Comparison of ENCODE assay signal across 19 mouse cellular contexts in genomic region chr14:9227670-9228069, GRCm38 (mm10).
"Had no signal": no experiment of that assay in that cellular context is flagged by ENCODE, and none has a peak within 500 bp of the region (broad histone marks: within the 10 kb centered on the region; RNA-seq: fewer than 3 reads in every experiment).

No protein-coding gene starts in this region.

- H3K27ac ChIP-seq: kidney, embryonic 15.5 days; left cerebral cortex, adult 2 months; limb, embryonic 12.5 days; liver, embryonic 13.5 days; lung, embryonic 15.5 days; macrophage; midbrain, embryonic 12.5 days; neural tube, embryonic 15.5 days had no signal

- ATAC-seq: liver, postnatal 0 days; midbrain, embryonic 16.5 days had no signal

- H3K4me1 ChIP-seq: kidney, embryonic 15.5 days; limb, embryonic 12.5 days; liver, embryonic 13.5 days; lung, embryonic 15.5 days; megakaryocyte, embryonic 14.5 days; midbrain, embryonic 12.5 days; neural tube, embryonic 15.5 days had no signal

- H3K4me2 ChIP-seq: kidney, embryonic 15.5 days; limb, embryonic 12.5 days; liver, embryonic 13.5 days; lung, embryonic 15.5 days; midbrain, embryonic 12.5 days; neural tube, embryonic 15.5 days had no signal

- H3K36me3 ChIP-seq: kidney, embryonic 15.5 days; limb, embryonic 12.5 days; liver, embryonic 13.5 days; lung, embryonic 15.5 days; midbrain, embryonic 12.5 days; neural tube, embryonic 15.5 days had no signal

- H3K27me3 ChIP-seq: kidney, embryonic 15.5 days; limb, embryonic 12.5 days; liver, embryonic 13.5 days; lung, embryonic 15.5 days; megakaryocyte, embryonic 14.5 days; midbrain, embryonic 12.5 days; neural tube, embryonic 15.5 days had no signal

- H3K4me3 ChIP-seq: kidney, embryonic 15.5 days; left cerebral cortex, adult 2 months; limb, embryonic 12.5 days; liver, embryonic 13.5 days; lung, embryonic 15.5 days; megakaryocyte, embryonic 14.5 days; midbrain, embryonic 12.5 days; myocyte; neural tube, embryonic 15.5 days had no signal

- H3K9ac ChIP-seq: kidney, embryonic 15.5 days; limb, embryonic 12.5 days; liver, embryonic 13.5 days; liver, postnatal 0 days; lung, embryonic 15.5 days; midbrain, embryonic 12.5 days; neural tube, embryonic 15.5 days had no signal

- H3K9me3 ChIP-seq: kidney, embryonic 15.5 days; limb, embryonic 12.5 days; liver, embryonic 13.5 days; lung, embryonic 15.5 days; megakaryocyte, embryonic 14.5 days; midbrain, embryonic 12.5 days; neural tube, embryonic 15.5 days had no signal

- DNase-seq: kidney, adult 2 months; kidney, postnatal 25 days; liver; liver, embryonic 13.5 days; liver, postnatal 0 days; lung, postnatal 14 days; right cerebral cortex, adult 18-20 months; right cerebral cortex, postnatal 25 days; thymus, postnatal 36 days had no signal
